Mouse (Mus musculus): Measurements from ENCODE around the gene Mkln1.

- TF ChIP-seq POLR2A (IDR thresholded peaks at IDR 0.05; ENCODE audit: borderline replicate concordance, control insufficient read depth, low read depth, low read length) (no peak), CTCF (IDR thresholded peaks at IDR 0.05; ENCODE audit: control insufficient read depth, insufficient read depth, low read length) (no peak)
These were observed 119.3 kb downstream of the Mkln1 start for GRCm38 (mm10) chr6:31517681-31518337.

Measured in bone marrow, adult 2 months (tissue).